Mouse (Mus musculus): Measurements from ENCODE around the gene Lenep.

Gene Lenep

DNA sequence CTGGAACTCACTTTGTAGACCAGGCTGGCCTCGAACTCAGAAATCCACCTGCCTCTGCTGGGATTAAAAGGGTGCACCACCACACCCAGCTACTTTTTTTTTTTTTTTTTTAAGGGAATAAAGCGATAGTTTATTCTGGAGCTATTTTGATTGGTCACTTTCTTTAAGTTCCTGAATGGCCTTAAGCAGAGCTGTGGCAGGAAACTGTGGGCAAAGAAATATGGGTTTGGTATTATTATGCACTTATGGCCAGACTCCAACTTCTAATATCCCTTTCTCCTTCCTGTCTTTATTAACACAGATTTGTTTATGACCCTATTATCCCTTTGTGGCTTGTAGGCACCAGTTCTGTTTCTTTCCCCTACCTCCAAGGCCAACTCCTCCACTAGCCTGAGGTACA lies 17.8 kb upstream of the Lenep start:
- intact Hi-C loops (cut with DNase I) = no loop called here

- intact Hi-C loops (cut with DNase I) = no loop called here
Measured at GRCm38 (mm10) chr3:89419981-89420380, 17.4 kb upstream of the Lenep start.

DNA sequence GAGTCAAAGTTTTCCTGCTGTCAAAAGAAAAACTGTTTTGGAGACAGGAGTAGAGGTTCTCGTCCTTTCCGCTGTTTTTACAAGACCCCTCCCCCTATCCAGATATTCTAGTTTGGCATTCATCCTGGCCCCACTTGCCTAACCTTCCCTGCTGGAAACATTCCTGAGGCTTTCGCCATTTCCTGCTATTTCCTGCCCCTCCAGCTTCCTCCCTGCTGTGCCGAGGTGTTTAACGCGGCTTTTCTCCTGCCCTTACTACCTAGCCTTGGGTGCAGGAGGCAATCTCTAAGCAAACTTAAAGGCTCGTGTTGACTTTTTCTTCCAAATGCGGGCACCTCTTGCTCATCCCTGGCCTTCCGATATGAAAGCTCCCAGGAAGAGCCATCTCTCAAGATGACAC lies 17.0 kb upstream of the Lenep start:
- intact Hi-C loops (cut with DNase I) = no loop called here

- intact Hi-C loops (cut with DNase I) = no loop called here
Measured at GRCm38 (mm10) chr3:89418861-89419250, 16.3 kb upstream of the Lenep start.

DNA sequence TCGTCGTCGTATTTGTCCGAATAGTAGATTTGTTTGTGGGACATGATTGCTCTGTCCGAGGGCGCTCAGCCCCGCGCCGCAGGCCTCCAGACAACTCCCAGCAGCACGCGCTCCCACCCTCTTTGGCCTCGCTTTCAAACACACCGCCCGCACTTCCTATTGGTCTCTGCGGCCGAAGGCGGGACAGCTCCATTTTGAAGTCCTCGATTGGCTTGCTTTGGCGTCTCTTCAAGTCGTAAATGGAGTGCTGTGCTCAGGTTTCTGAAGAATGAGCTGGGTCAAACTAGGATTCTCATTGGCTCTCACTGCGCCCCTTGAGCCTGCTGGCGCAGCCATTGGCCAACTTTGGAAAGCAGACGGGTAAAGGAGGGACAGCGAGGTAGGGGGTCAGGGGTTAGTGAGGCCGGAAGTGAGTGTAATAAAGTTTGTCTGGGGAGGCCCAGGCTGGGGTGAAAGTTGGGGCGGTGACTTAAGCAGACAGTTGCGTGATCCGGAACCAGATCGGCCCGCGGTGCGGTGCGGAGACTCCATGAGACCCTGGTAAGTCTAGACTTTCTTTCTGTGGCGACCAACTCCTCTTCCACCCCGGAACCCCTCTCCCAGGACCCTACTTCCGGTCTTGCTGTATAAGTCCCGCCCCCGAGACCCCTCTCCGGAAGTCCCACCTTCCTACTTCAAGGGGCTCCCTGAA lies 15.7 kb upstream of the Lenep start, which contains the start of the genes Cks1b and Shc1:
Gene Cks1b, minus strand, starts transcription at position 214 of the 691 bp plus-strand sequence.
Gene Shc1, plus strand, starts transcription at position 274 of the 691 bp plus-strand sequence.
- intact Hi-C loops (cut with DNase I) = no loop called here

GRCm38 (mm10) chr3:89417840-89418169 lies 15.2 kb upstream of the Lenep start:
- intact Hi-C loops (cut with DNase I) = no loop called here

GRCm38 (mm10) chr3:89417131-89417530 lies 14.5 kb upstream of the Lenep start:
- intact Hi-C loops (cut with DNase I) = no loop called here

GRCm38 (mm10) chr3:89416158-89416557 lies 13.6 kb upstream of the Lenep start:
- intact Hi-C loops (cut with DNase I) = no loop called here

DNA sequence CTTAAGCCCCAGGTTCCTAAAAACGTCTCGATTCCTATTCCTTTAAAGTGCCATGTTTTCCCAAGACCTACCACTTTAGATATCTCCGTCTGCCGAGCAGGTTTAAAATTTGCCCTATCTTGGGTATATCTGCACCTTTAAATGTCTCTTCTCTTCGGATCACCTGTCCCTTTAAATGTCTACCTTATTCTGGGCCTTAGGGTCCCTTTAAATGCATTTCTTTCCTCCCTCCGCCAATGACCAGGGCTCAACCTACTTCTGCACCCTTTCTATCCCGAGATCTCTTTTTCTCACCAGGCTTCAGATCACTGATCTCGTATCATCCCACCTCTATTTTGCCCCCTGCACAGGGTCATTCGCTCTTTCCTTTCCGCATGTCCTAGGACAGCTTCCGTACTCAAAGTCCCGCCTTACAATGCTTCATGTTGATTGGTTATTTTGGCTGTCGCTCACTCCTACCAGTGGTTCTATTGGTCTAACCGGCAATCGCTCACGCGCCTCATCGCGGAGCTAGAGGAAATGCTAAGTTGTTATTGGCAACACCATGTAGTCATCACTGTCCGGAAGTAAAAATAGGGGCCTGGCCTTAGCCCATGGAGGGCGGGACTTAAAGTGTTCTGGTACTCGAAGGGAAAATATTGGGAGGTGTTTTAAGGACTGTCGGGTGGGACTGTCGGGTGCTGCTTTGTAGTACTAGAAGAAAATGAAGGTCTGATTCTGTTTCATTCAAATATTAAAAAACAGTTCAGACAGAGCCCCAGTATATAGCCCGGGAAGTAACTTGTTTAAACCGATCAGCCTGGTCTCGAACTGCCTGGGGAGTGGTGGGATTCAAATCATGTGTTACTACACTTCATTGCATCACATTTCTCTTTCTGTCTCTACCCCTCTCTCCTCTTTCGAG lies 9.1 kb upstream of the Lenep start, which contains the start of gene Flad1:
Gene Flad1, minus strand, starts transcription at position 381 of the 904 bp plus-strand sequence.
- intact Hi-C loops (cut with DNase I) = no loop called here

GRCm38 (mm10) chr3:89410864-89411263 lies 8.3 kb upstream of the Lenep start:
- intact Hi-C loops (cut with DNase I) = no loop called here

- intact Hi-C loops (cut with DNase I) = no loop called here
Measured at GRCm38 (mm10) chr3:89409701-89410100, 7.1 kb upstream of the Lenep start.

GRCm38 (mm10) chr3:89408448-89408847 lies 5.9 kb upstream of the Lenep start:
- intact Hi-C loops (cut with DNase I) = no loop called here

GRCm38 (mm10) chr3:89406887-89407286 lies 4.3 kb upstream of the Lenep start:
- intact Hi-C loops (cut with DNase I) = no loop called here

GRCm38 (mm10) chr3:89401329-89401728 lies 1.3 kb downstream of the Lenep start:
- intact Hi-C loops (cut with DNase I) = no loop called here

DNA sequence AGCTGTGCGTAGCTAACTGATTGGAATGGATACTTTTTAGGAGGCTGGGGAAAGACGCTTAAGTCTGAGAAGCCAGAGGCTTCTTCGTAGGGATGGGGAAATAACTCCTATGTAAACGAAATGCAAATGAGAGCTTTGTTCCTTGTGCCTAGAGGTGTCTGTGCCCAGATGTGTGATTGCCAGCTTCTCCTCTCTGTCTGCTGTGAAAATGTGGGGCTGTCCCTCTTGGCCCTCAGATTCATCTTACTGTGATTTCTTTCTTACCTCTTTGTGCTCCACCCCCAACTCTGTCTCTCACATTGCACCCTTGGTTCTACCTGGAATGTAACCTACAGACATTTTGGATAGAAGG lies 6.0 kb downstream of the Lenep start:
- intact Hi-C loops (cut with DNase I) = no loop called here

DNA sequence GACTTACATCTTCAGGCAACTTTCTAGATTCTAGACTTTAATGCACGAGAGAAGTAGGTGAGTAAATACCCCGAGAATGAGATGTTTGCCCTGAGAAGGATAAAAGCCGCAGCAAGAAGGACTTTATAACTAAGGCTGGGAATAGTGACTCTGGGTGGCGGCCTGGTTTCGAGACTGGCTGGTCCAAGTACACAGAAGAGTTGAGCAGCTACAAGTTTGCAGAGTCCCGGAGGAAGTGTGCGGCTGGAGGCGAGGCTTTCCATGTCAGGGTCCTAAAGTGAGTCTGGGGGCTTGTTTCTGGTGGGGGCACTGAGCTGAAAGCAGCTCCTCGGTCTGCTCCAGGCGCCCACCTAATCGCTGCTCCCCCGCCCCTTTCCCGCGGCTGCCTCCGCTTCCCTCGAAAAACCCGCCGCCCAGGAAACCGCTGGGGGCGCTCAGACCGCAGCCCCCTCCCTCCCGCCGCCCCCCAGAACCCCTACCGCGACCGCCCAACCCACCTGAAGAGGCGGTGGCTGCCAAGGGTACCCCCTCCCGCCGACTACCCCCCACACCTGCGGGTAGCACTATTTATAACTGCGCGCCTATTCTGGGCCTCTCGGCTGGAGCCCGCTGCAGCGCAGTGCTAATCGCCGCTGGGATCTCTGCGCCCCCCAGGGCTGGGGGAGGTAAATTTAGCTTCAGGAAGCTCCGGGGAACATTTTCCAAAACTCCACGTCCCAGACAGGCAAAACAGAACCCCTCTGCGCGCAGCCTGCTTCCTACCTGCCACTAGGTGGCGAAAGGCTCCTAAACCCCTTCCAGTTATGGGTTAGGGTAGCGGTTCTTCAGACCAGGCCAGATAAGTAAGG lies 6.6 kb downstream of the Lenep start:
- intact Hi-C loops (cut with DNase I) = no loop called here

DNA sequence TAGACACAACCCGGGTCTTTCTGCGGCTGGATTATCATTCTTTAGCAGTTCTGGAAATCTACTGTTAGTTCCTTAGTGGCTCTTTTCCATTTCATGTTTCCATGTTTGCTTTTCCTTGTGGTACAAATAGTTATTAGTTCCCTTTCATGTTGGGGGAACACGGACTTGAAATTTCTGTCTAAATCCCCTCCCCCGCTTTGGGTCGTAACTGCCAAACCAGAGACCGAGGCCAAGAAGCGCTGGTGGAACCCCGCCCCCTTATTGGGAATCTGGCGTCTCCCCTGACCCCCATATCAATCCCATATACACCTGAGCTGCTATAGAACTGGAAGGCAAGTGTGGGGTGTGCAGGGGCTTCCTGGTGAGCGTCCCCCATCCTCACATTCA lies 7.2 kb downstream of the Lenep start:
- intact Hi-C loops (cut with DNase I) = no loop called here

DNA sequence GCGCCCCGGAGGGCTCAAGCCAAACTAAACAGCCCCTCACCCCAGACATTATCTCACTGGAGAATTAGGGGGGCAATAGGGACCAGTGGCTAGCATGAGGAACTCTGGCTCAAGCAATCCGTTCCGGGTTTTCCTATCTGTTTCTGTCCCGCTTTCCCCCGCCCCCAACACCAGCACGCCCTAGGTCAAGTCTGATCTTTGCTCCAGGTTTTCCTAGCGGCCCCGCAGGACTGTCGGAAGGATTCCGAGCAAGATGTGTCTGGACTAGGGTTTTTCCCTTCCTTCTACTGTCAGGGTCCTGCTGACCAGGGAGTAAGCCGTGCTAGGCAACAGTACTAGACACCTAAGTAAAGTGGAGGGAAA lies 7.7 kb downstream of the Lenep start:
- intact Hi-C loops (cut with DNase I) = no loop called here

DNA sequence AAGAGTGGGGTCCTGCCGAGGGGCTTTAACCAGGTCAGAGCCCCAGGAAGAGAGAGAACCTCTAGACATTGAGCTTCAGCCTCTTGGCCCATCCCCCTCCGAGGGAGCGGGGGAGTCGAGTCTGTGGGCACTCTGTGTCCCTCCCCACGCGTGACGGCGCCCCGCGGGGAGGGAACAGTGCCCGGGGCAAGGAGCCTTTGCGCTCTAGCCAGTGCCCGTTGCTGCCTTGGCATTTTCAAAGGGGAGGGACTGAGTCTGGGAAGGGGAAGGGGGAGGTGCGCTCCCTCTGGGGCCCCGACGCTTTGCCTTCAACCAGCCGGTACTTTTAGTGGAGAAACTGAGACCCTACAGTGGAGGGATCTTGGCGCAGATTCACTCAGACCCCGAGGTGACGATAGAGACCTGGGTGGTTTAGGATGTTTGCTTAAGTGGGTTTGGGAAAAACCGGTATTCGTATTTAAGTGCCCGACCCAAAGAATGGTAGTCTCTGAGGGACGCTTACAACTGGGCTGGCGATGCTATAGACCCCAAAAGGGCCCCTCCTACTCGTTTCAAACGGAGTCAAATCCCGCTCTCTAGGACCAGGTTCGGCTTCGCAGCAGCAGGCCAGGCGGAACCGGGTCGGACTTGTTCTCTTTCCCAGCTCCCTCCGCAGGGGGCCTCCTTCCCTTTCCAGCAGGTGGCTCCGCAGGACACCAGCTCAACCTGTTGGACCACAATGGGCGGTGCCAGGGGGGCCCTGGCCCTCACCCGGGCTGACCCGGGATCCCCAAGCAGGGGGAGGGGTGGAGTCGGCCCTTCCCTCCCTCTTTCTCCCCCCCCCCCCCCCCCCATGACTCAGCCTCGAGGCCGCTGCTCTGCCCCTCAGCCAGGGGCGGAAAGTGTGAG lies 8.3 kb downstream of the Lenep start, which contains the start of gene Zbtb7b:
Gene Zbtb7b, minus strand, starts transcription at position 771 of the 888 bp plus-strand sequence.
- intact Hi-C loops (cut with DNase I) = no loop called here

DNA sequence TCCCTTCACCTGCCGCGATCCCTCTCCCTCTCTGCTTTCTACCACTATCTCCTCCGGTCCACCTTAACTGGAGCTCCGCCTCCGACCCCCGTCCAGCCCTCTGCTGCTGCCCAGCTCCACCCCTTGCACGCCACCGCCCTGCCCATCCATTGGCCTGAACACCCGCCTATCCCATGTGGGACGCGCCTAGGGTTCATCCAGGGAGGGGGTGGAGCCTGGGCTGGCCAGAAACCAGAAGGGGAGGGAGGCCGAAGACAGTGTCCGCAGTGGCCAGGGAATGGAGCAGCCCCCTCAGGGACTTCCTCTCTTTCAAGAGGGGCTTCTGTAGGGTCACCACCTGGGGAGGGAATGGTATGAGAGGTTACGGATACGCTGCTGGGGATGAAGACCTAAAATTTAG lies 9.0 kb downstream of the Lenep start:
- intact Hi-C loops (cut with DNase I) = no loop called here

- intact Hi-C loops (cut with DNase I) = no loop called here
Measured at GRCm38 (mm10) chr3:89392871-89393311, 9.7 kb downstream of the Lenep start.
